Mouse (Mus musculus) limb, embryonic 14.5 days (tissue): ENCODE results near the gene Impg1. TPM values are rescaled to one million over a fixed set of nuclear protein-coding genes. Genes with fewer than 3 reads are reported as not detected.

Experiments used
- ATAC-seq: fragments of 200-750 bp; cut with Nextera tagmentation; 2 replicates; pipeline ENCODE4 v1.8.0; 2017; ENCODE audit warnings: low read depth, moderate number of reproducible peaks, moderate TSS enrichment; ENCODE audit not compliant: low FRiP score
- DNase-seq: peaks from one replicate; pipeline ENCODE4 v3.0.0-alpha.2; 2015; ENCODE audit warnings: low spot score
- H3K27ac ChIP-seq: fragments of 300-500 bp; sonication (generic); replicated peaks from 2 replicates; pipeline ENCODE4 v1.5.1; 2014; ENCODE audit warnings: low read depth, mild to moderate bottlenecking, low read length, moderate library complexity, mixed read lengths
- H3K27me3 ChIP-seq: fragments of 300-500 bp; sonication (generic); 2 replicates; pipeline ENCODE4 v1.6.1; 2014; ENCODE audit warnings: low read length, mixed read lengths; ENCODE audit not compliant: control insufficient read depth, insufficient read depth
- H3K36me3 ChIP-seq: fragments of 300-500 bp; sonication (generic); 2 replicates; pipeline ENCODE4 v1.6.1; 2014; ENCODE audit warnings: mild to moderate bottlenecking, low read length, moderate library complexity, mixed read lengths; ENCODE audit not compliant: control insufficient read depth, insufficient read depth
- H3K4me1 ChIP-seq: fragments of 300-500 bp; sonication (generic); 2 replicates; pipeline ENCODE4 v1.6.1; 2014; ENCODE audit warnings: antibody characterized with exemption, low read length, mixed read lengths; ENCODE audit not compliant: control insufficient read depth, insufficient read depth
- H3K4me2 ChIP-seq: fragments of 300-500 bp; sonication (generic); replicated peaks from 2 replicates; pipeline ENCODE4 v1.6.1; 2014; ENCODE audit warnings: low read depth, mild to moderate bottlenecking, low read length, moderate library complexity; ENCODE audit not compliant: severe bottlenecking
- H3K4me3 ChIP-seq: fragments of 300-500 bp; sonication (generic); replicated peaks from 2 replicates; pipeline ENCODE4 v1.5.1; 2014; ENCODE audit warnings: low read length
- H3K9ac ChIP-seq: fragments of 300-500 bp; sonication (generic); 2 replicates; pipeline ENCODE4 v1.6.1; 2014; ENCODE audit warnings: mild to moderate bottlenecking, low read depth, low read length, moderate library complexity; ENCODE audit not compliant: severe bottlenecking
- H3K9me3 ChIP-seq: fragments of 300-500 bp; sonication (generic); 2 replicates; pipeline ENCODE4 v1.6.1; 2016; ENCODE audit warnings: low read length; ENCODE audit not compliant: control insufficient read depth
- POLR2A ChIP-seq: fragments of 200-500 bp; IDR thresholded peaks from 2 replicates; pipeline ENCODE4 v1.8.0; 2012; ENCODE audit warnings: inconsistent platforms, mild to moderate bottlenecking, moderate library complexity, borderline replicate concordance; ENCODE audit not compliant: insufficient read depth, insufficient read length; ENCODE audit errors: extremely low read depth
- WGBS: fragments of 180-500 bp; shearing (Covaris S2); extraction: QIAGEN DNeasy Blood & Tissue Kit; methylation state at CpG from one replicate; pipeline ENCODE4 v1.1.7; 2014; 5-methylcytosine and 5-hydroxymethylcytosine counted together
- polyA plus RNA-seq, 2 experiments: library from polyadenylated mRNA; depleted of rRNA in 1 of 2; stranded (reverse) in 1 of 2; unstranded in 1 of 2; fragments of >200 nt; fragmentation: Nextera tagmentation in 1 of 2; extraction: Ambion mirVana in 1 of 2; gene quantifications; 2 replicates each; pipeline versions ENCODE4 v1.2.1 to v1.2.3; 2012 to 2014

The Impg1 gene
- polyA plus RNA-seq, 2 experiments: 0.05 TPM; not detected in 1

DNA sequence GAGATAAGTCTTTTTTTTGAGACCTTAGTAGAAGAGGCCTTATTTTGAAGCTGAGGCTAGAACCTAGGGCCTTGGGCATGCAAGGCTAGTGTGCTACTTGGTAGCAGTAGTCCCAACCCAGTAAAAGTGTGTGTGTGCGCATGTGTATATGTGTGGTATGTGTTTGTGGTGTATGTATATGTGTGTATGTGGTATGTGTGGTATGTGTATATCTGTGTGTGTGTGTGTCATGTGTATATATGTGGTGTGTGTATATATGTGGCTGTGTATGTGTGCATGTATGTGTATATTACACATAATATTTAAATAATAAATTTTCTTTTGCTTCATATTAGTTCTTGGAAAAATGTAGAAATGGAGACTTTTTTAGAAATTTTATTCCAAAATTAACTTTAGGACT is 184.6 kb downstream of the Impg1 start:
- ATAC-seq (no peak), DNase-seq (no peak)
- no peaks in the 10 kb centered on the region; the same call in 1 of the 2 replicates for H3K36me3 ChIP-seq
- H3K27ac ChIP-seq: no peak overlapping the region
- H3K4me2 ChIP-seq: no peak overlapping the region
- H3K4me3 ChIP-seq: no peak overlapping the region
- H3K9me3 ChIP-seq: no peaks in the 10 kb centered on the region
- TF ChIP-seq POLR2A: no peak
- WGBS: 97% methylated on average over 1 of the region's 1 CpGs
- no peaks in the 10 kb centered on the region for H3K4me1 ChIP-seq
- H3K27me3 ChIP-seq: no peaks in the 10 kb centered on the region
- no peak overlapping the region for H3K9ac ChIP-seq

DNA sequence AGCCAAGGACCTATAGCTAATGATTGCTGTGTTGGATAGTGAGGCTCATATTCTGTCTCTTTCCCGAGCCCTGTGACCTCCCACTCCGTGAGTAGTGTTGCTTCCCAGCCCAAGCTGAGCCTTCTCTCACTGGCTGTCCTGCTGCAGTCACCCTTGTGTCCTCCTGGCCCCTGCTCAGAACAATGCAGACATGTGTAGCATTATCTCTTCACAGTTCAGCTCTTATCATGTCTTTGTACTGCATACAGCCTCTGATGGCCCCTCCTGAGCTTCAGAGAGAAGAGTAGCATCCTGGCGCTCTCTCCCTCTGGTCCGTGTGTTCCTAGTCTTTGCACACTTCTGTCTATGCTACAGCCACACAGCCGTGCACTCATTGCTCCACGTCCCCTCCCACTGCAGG is 187.5 kb downstream of the Impg1 start:
- no peaks in the 10 kb centered on the region for H3K4me1 ChIP-seq
- DNase-seq: no peak
- H3K27me3 ChIP-seq: no peaks in the 10 kb centered on the region
- H3K9me3 ChIP-seq: no peaks in the 10 kb centered on the region
- H3K27ac ChIP-seq: no peak overlapping the region
- 85% methylated on average over 6 of the region's 6 CpGs for WGBS
- H3K9ac ChIP-seq: no peak overlapping the region
- H3K4me3 ChIP-seq: no peak overlapping the region
- ATAC-seq: no peak
- no peak overlapping the region for H3K4me2 ChIP-seq
- no peak for TF ChIP-seq POLR2A
- H3K36me3 ChIP-seq: no peaks in the 10 kb centered on the region

DNA sequence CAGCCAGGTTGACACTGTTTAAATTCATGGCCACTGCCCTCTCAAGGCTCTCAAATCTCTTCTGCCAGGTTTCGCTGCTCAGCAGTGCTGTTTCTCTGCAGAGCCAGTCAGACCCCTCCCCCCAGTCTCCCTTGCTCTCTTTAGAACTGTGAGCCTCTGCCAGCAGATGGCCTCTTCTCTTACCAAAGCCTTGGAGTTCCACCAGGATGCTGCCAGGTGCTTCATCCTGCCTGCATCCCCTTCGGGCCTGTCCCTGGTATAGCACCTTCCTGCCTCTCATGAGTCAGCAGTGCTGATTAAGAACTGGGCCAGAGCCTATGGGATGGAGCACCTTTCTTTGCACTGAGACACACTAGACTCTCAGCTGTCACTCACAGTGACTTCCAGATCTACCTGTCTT is 188.1 kb downstream of the Impg1 start:
- H3K36me3 ChIP-seq: no peaks in the 10 kb centered on the region
- no peaks in the 10 kb centered on the region for H3K27me3 ChIP-seq
- ATAC-seq: no peak
- no peak overlapping the region for H3K9ac ChIP-seq
- no peaks in the 10 kb centered on the region for H3K9me3 ChIP-seq
- DNase-seq: no peak
- WGBS: 32% methylated on average over 2 of the region's 2 CpGs
- H3K4me2 ChIP-seq: no peak overlapping the region
- H3K4me3 ChIP-seq: no peak overlapping the region
- H3K27ac ChIP-seq: no peak overlapping the region
- no peak for TF ChIP-seq POLR2A
- no peaks in the 10 kb centered on the region for H3K4me1 ChIP-seq

DNA sequence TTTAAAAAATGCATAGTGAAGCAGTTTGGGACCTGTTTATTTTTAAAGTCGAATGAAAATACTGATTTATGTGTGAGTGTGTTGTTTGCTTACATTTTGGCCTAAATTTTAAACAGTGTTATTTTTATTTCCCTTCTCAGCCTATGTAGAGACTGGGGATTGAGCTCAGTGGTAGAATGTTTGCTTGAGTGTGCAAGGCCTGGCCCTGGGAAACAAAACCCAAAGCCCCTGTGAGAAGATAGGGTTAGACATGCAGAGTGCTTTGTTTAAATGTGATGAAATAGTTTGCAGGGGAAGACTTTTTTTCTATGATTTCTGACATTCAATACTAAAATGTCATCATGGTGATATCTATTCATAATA is 189.5 kb downstream of the Impg1 start:
- ATAC-seq (no peak), DNase-seq (no peak)
- no peaks in the 10 kb centered on the region for H3K9me3 ChIP-seq
- H3K36me3 ChIP-seq: no peaks in the 10 kb centered on the region
- H3K4me3 ChIP-seq: no peak overlapping the region
- WGBS: 86% methylated on average over 1 of the region's 1 CpGs
- no peak overlapping the region for H3K4me2 ChIP-seq
- H3K27ac ChIP-seq: no peak overlapping the region
- no peak for TF ChIP-seq POLR2A
- H3K4me1 ChIP-seq: no peaks in the 10 kb centered on the region
- no peaks in the 10 kb centered on the region for H3K27me3 ChIP-seq
- no peak overlapping the region for H3K9ac ChIP-seq

DNA sequence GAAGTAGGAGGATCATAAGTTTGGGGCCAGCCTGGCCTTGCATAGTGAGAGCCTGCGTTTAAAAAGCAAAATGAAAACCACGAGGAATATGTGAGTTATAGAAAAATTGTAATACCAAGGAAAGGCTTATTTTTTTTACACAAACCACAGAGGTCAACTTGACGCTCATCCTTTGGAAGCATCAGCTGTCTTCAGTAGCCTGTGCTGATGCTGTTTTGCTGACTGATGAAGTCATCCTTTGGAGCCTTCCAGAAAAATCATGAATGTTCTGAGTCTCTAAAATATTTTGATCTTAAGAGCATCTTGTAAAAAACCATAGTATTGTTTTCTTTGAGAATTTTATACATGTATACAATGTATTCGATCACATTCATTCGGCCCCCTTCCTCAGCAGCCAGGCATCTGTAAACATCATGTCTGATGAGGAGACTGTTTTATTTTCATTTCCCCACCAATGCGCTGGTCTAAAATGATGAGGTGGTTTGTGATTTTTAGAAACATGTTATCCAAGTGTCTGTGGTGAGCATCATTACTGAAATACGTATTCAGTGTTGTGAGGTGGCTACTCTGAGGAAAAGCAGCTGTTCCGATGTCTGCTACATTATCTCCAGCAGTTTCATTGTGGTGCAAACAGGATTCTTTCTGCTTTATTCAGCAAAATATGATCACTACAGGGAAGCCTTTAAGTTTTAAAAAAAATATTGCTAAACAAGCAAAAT is 190.1 kb downstream of the Impg1 start:
- 0 out of 2 replicates have a peak overlapping the region, but pooled peaks have one; percentile 13 for H3K27ac ChIP-seq
- TF ChIP-seq POLR2A: no peak
- no peak overlapping the region for H3K4me3 ChIP-seq
- H3K4me1 ChIP-seq: no peaks in the 10 kb centered on the region
- no peaks in the 10 kb centered on the region for H3K27me3 ChIP-seq
- WGBS: 86% methylated on average over 8 of the region's 8 CpGs
- no peak for DNase-seq
- H3K4me2 ChIP-seq: no peak overlapping the region
- no peaks in the 10 kb centered on the region for H3K36me3 ChIP-seq
- no peak overlapping the region for H3K9ac ChIP-seq
- ATAC-seq: no peak
- H3K9me3 ChIP-seq: no peaks in the 10 kb centered on the region
